Mouse (Mus musculus): Measurements from ENCODE around the gene Cdcp1.
A peak's percentile ranks its signal among the peaks of the same experiment; 100 is the strongest.

Gene Cdcp1

DNA sequence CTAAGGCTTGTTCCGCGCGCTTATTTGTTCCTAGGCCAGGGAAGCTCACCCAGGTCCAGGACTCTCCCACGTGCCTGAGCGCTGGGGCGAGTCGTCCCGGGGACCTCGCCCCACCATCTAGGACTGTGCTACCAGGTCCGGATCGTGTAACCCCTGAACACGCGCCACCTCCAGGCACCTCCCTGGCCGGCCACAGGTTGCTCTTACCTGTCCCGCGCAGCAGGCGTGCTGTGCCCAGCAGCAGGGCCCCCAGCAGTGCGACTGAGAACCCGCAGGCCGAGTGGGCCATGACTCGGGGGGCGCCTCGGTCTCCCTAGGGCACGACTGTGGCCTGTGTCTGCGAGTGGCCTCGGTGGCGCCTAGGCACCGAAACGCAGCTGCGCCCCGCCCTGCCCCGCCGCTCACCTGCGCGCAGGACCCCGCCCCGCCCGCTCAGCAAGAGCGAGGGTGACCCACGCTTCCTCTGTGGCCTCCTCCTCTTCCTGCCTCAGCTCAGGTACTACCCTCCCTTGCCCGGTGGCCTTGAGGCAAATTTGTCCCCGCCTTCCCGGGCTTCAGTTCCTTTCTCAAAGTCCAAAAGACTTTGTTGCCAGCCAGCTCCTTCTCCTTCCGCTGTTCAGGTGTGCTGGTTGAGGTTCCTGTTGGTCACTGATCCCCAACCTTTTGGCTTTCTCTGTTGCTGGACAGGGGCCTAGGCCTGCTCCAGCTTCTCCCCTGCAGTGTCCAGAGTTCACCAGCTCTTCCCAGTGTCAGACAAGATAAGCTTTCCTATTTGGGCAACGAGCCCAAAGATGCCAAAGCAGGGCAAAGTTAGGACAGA lies at the start of gene Cdcp1:
Gene Cdcp1 (minus strand): TSS at position 418 of the 820 bp plus-strand sequence.
- peak; percentile 7 for DNase-seq (ENCODE audit: low read depth, low spot score)

DNA sequence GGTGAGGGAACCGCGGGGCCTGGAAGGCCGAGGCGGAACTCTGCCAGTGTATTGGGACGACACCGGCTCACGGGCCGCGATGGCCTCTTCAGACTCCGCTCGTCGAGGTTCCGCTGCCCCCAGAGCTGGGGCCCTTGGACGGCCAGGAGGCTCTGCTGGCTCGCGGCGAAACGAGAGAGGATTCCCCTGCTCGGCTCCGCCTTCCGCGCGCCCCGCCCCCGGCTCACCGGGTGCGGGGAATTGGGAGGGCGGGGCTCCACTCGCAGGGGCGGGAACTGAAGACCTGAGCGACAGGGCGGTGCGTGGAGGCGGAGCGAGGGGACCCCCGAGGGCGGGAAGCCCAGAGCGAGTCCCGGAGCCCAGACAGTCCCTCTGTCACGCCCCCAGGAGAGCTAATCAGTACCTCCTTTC lies 44.8 kb upstream of the Cdcp1 start, which contains the start of gene Tmem158:
Gene Tmem158 (minus strand): TSS at position 154 of the 411 bp plus-strand sequence.
- DNase-seq (ENCODE audit: low read depth, low spot score): peak; percentile 84

DNA sequence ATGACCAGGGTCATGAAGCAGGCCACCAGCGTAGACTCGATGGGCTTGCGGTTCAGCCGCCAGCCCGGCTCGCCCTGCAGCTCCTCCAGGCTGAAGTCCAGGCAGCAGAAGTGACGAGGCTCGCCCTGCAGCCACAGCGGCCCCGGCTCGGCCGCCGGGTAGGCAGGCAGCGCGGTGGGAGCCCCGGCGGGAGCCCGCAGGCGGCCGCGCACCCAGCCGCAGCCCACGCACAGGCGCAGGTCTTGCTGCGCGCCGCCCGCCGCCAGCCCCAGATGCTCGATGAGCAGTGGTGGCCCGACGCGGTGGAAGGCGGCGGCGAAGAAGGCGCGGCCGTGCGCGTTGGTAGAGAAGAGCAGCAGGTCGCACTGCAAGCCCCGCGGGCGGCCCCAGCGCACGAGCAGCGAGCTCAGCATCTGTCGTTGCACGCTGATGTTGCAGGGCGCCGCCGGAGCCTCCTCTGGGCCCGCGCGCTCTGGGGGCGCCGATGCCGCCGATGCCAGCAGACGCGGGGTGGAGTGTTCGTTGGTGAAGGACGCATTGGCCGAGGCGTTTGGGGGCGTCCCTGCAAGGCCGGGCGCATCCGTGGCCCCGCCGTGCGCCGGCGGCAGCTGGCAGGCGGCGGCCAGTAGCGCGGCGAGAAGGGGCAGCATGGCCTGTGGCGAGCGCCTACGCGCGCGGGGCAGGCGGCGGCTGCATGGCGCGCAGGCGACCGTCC lies 44.2 kb upstream of the Cdcp1 start:
- DNase-seq (ENCODE audit: low read depth, low spot score): peak; percentile 61

DNA sequence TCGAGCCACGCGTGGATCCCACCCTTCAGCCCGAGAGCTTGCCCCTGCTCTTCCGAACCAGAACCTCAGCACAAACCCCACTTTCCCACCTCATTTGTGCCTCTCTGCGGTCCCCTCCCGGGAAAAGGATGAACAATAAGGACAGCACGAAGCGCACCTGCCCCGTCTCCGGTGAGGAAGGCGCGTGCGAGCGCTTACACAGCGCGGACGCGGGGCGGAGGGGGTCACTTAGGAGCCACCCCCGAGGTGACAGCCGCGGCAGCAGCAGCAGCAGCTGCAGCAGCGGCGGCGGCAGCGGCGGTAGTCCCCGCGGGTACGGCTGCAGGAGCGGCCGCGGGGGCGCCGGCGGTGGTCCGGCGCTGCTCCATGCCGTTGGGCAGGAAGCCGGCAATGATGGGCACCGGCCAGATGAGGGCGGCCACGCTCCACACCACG lies 43.6 kb upstream of the Cdcp1 start:
- peak; percentile 60 for DNase-seq (ENCODE audit: low read depth, low spot score)

DNA sequence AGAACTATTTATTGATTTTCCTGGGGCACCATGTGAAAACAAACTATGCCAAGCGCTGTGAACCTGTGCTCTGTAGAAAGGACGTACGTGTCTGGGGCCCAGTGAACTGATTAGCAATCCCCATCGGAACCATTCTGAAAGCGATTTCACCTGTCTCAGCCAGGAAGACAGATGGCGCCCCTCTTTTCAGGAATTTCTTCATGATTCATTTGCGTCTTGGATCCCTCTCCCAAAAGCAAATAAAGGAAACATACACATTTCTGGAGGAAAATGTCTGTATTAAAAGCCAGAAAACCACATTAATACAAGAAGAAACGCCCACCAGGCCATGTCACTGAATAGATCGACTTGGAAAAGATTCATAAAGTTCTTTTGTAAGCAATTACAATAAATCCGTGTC lies 43.0 kb upstream of the Cdcp1 start:
- DNase-seq (ENCODE audit: low read depth, low spot score): no peak

DNA sequence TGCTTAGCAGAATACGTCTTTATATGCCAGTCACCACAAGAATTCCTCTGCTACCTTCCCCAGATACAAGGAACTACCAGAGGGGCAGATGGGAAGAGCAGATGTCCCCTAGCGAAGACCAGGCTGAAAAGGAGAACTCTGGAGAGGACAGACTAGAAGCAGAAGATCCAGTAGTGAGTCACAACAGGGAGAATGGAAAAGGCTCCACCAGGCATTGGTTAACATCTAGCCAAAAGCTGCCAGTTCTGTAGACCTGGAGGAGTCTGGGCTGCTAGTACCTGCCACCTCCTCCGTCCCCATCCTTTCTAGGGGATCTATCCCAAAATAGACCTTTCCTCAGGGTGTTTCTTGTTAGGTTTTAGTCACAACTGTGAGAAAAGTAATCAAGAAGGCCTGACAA lies 39.9 kb upstream of the Cdcp1 start:
- no peak for DNase-seq (ENCODE audit: low read depth, low spot score)

DNA sequence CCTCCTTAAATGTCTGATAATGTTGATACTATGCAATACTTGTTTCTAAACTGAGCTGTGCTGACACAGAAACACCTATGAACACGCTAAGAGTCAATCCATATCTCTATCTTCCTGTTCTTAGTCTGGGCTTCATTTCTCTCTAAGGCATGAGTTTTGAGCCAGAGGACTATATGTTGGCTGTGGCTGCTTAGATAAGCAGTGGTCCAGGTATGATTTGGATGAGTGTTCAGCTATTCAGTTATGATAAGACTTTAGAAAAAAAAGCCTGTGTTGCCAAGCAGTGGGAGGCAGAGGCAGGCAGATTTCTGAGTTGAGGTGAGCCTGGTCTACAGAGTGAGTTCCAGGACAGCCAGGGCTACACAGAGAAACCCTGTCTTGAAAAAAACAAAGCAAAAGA lies 32.2 kb upstream of the Cdcp1 start:
- DNase-seq (ENCODE audit: low read depth, low spot score): no peak

DNA sequence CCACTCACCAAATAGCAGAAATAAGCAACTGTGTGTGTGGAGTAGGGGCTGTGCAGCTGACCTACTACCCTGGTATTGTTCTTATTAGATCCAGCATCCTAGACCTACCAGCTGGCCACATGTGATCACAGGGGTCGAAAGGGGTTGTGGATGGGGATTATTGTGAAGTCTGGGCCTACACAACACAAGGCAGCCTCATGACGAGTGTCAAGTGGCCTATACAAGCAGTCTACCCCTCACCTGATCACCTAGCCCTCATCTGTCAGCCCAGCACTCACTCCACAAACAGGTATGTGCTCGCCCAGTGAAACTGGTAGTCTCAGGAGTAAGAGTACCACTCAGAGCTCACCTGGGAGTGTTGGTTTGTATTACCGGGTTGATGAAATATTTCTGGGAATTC lies 29.3 kb upstream of the Cdcp1 start:
- no peak for DNase-seq (ENCODE audit: low read depth, low spot score)

DNA sequence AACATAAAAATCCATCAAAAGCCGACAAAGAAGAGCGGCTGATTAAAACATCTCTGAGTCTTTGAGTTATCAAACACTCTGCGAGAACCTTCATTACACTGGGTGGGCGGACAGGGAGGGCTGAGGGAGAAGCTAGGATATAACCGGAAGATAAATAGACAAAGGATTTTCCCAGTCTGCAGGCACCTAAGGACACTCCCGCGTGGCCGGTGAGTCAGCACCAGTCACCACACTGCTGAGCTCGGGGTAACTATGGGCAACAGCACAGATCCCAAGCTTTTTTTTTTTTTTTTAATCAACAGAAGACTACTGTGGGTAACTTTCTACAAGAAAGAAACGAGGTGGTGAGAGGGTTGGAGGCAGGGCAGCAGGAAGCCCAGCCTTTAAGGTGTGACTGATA lies 28.1 kb upstream of the Cdcp1 start:
- DNase-seq (ENCODE audit: low read depth, low spot score): no peak

DNA sequence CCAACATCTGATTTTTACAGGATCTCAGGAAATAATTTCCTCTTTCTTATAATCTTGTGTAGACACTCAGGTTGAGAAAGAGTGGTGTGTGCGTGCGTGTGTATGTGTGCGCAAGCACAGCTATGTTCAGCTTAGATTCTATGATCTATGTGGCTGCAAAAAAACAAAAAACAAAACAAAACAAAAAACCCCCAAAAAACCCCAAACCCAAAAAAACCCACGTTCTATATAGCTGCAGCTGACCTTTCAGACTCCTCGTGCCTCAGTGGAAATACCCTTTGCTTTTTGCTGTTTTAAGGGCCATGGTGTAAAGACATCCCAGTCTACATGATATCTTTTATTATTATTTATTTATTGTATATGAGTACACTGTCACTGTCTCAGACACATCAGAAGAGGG lies 25.4 kb upstream of the Cdcp1 start:
- DNase-seq (ENCODE audit: low read depth, low spot score): no peak

DNA sequence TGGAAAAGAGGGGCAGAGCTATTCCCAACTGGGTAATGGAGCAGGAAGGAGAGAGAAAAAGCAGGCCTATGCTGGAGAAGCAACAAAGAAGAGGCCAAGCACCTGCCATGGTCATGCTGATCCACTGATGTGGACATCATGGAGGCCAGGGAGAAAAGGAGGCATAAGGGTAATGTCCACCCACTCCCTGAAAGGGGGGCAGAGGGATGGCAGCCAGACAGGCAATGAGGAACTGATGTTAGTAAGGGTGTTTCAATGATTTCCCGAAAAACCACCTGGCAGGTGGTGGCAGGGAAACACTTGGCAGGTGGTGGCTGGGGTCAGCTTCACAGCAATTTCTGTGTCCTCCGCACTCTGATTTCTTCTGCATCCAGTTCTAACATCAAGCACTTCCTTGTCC lies 24.9 kb upstream of the Cdcp1 start:
- DNase-seq (ENCODE audit: low read depth, low spot score): no peak

DNA sequence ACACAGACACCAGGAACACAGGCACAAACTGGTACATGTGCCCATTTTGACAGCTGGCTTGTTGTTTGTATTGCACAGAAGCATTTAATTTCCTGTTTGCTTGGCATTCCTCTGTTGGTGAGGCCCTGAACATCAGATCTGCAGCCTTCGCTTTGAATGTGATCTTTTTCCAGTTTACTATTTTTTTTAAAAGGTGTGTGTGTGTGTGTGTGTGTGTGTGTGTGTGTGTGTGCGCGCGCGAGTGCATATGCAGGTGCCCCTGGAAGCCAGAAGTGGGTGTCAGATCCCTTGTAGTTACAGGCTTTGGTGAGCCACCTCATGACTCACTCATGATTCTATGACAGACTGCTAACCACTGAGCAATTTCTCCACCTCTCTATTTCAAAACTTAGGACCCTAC lies 24.4 kb upstream of the Cdcp1 start:
- DNase-seq (ENCODE audit: low read depth, low spot score): peak; percentile 38

DNA sequence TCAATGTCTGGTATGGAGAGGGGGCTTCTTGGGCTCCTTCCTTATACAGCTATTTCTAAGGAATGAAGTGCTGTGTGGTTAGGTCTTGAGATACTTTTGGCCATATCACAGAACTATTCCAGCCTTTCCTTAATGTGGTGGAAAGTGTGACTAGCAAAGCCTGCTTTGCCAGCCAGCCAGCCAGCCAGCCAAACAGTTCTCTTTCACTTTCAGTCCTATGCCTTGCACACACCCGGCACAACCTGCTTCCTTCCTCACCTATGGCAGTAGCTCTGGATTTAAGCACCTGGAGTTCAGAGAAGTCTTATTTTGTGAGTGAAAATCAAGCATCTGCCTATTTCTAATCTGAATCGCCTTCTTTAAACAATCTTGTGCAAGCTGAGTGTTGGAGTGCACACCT lies 23.8 kb upstream of the Cdcp1 start:
- peak; percentile 33 for DNase-seq (ENCODE audit: low read depth, low spot score)

DNA sequence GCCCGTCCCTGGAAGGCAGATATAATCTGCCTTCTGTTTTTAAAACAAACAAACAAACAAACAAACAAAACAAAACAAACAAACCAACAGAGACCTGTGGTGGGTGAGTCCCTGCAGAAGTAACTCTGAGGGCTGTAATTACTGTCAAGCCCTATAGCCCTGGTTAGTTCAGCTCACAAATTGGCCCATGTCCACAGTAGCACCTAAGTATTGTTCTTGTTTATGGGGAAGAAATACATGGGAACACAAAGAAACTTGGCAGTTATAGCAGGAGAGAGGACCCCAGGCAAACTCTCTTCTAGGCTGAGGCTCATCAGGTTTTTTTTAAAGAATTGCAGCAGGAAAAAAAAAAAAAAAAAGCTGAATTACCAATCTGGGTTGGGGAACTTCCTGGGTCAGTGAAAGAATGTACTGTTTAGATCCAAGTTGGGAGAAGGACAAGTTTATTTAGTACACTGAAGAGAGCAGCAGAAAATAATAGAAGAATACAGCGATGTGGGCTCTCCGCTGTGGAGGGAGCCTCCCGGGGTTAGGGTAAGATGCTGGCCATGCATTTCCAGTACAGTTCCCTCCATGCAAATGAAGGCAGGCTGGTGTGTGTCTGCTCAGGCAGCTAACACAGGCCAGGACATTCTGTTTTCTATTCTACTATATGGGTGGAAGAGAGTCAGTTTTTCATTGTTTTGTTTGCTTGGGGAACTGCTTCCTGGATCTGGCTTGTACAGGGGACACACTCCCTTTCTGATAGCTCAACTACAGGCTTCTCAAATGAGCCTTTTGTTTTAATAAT lies 22.6 kb upstream of the Cdcp1 start:
- no peak for DNase-seq (ENCODE audit: low read depth, low spot score)

DNA sequence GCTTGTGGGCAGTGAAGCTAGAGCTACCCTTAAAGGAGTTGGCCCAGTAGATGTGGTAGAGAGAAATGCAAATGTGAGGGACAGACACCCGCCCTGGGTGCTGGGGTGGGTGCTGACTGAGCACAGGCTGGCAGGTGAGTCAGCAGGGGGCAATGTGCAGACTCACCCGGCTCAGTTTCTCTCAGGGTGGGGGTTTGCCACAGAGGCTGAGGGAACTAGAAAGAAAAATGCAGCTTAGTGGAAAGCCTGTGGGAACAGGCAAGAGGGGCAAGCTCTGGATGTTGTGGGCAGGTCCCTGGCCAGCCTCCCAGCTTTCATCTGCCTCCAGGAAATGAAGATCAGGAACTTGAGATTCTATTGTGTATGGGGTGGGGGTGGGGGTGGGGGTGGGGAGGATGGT lies 21.9 kb upstream of the Cdcp1 start:
- peak; percentile 21 for DNase-seq (ENCODE audit: low read depth, low spot score)

DNA sequence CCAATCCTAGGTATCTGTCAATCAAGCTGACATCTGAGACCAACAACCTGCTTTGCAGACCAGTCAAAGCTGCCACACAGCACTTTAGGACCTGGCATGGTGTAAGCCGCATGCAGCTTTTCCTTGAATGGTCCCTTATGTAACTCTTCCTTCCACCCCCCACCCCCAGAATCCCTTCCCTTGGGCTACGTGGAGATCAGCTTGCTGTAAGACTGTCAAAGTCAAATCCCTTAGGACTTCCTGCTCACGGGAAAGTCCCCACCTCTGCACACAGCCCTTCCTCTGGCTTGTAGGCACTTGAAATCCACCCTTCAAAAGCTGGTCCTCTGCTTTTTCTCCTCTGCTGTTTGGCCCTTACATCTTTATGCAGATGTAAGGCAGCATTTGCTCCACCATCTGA lies 19.8 kb upstream of the Cdcp1 start:
- no peak for DNase-seq (ENCODE audit: low read depth, low spot score)

DNA sequence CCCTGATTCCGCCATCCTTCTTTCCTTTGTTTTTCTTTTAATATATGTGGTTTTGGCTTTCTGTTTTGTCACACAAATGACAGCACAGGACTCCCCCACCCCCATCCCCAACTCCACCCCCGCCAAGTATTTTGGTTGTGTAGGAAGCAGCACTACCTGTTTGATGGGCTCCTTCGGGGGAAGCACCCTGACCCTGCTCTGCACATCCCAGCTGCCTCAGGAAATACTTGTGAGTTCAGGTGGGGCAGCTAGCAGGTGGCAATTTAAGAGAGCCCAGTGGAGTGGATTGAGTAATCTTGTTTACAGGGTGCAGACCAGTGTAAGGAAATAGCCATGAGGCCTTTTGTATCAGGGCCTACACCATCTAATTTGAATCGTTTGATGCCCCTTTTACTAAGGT lies 14.0 kb upstream of the Cdcp1 start:
- DNase-seq (ENCODE audit: low read depth, low spot score): peak; percentile 18

DNA sequence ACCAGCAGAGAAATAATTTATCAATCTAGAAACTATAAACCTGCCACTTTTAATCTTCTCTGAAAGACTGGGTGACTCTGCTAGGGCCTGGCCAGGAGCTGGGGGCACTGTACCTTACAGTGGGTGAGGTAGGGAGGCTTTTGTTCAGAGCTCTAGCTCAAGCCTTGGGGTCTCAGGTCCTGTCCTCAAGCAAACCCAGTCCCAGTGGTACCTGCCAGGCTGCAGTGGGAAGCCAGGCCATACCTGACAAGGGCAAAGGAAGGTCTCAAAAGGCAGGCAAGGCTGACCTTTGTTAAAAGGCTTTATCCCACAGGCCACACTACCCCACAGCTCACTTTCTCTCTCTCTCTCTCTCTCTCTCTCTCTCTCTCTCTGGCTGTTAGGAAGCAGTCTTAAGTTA lies 12.8 kb upstream of the Cdcp1 start:
- no peak for DNase-seq (ENCODE audit: low read depth, low spot score)

DNA sequence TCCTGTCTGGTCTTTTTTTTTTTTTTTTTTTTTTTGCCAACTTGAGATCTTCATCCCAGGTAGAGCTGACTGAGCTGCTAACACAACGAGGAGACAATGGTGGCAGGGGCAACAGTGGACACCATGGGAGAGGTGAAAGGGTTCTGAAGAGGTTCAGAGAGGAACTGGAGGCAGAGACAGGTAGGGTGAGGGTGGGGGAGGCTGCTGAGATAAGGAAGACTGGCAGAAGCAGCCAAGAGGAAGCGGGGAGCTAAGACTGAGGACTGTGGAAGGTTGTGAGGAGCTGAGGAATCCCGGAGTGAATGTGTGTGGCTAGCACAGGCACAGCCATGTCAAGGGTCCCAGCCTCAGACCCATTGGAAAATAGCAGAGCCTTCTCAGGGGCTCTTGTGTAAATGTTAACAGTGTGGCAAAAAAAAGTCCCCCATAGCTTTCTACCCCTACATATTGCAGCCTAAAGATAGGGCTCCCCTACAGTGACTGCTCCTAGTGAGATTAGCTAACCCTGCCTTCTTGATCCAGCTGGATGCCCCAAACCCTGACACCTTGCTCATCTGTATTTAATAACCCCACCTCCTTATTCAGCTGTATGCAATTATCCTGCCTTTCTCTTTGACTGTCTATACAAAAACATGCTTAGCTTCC lies 11.4 kb upstream of the Cdcp1 start:
- no peak for DNase-seq (ENCODE audit: low read depth, low spot score)

DNA sequence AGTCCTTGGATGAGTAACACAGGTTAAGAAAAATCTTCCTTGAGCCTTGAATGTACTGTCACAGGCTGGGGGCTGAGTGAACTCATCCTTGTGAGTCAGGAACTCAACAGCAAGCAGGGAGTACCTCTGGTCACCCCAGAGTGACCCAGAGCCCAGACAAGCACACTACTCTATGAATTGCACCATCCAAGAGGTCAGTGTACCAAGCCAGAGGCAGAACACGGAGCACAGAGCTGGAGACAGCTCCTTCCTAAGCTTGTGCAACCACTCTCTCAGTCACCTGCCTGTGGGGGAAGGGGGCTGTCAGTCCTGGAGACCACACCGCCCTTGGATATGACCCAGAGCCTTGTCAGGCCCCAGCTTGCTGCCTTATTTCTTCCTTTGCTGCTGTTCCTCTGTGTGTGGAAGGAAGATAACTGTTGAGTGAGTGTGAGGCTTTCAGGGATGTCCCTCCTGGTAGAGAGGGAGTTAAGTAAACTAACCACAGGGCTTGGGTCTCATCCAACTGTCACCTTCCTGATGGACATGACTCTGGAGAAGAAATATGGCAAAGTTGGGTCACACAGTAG lies 9.1 kb upstream of the Cdcp1 start:
- no peak for DNase-seq (ENCODE audit: low read depth, low spot score)

DNA sequence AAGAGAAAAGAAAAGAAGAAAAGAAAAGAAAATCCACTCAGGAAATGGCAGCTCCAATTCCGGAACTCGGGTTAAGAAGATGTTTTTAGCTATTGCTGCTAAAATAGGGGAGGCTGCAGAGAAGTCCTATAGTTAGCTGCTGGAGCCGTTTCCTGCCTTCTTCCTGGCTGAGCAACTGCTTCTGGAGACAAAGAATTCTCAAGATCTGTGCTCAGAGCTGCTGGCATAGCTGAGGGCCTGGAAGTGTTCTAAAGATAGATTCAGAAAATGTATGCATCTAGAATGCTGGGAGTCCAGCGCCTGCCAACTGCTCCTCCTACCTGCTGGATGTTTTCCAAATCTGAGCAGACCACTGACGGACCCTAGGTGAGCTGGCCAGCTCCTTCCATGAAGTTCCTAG lies 4.0 kb upstream of the Cdcp1 start:
- no peak for DNase-seq (ENCODE audit: low read depth, low spot score)

Measured in CD4-positive helper T cell, adult 2 months (primary cell).